Mouse (Mus musculus) neural tube, embryonic 15.5 days (tissue): ENCODE measurements around the gene Zdhhc16. TPM values are rescaled to one million over a fixed set of nuclear protein-coding genes. Genes with fewer than 3 reads are reported as not detected.

Experiments
- polyA plus RNA-seq: library from polyadenylated mRNA; unstranded; fragments of >200 nt; fragmentation: Nextera tagmentation; extraction: Ambion mirVana; gene quantifications from 2 replicates; pipeline ENCODE4 v1.2.1, GENCODE M21; 2015

The Zdhhc16 gene
- polyA plus RNA-seq, 1 experiment from 2014 or later, result 90.6 TPM

Other genes with a start within 250 kb of the Zdhhc16 start
- 32.8 and 36.8 TPM in 2 replicates for gene Slit1, start 189.8 kb upstream of the Zdhhc16 start, polyA plus RNA-seq
- 4.8 and 8.7 TPM in 2 replicates for gene Arhgap19, start 131.4 kb upstream of the Zdhhc16 start, polyA plus RNA-seq
- gene Frat1, start 103.5 kb upstream of the Zdhhc16 start, polyA plus RNA-seq, result 20.1 and 22.7 TPM in 2 replicates
- 7.0 and 7.1 TPM in 2 replicates for gene Frat2, start 85.3 kb upstream of the Zdhhc16 start, polyA plus RNA-seq
- 17.9 and 18.5 TPM in 2 replicates for gene Rrp12, start 37.3 kb upstream of the Zdhhc16 start, polyA plus RNA-seq
- 540 and 577 TPM in 2 replicates for gene Pgam1, start 21.6 kb upstream of the Zdhhc16 start, polyA plus RNA-seq
- 59.7 and 61.4 TPM in 2 replicates for gene Exosc1, start 57 bp upstream of the Zdhhc16 start, polyA plus RNA-seq
- 31.0 and 35.8 TPM in 2 replicates for gene Mms19, start 47.7 kb downstream of the Zdhhc16 start, polyA plus RNA-seq
- 13.9 and 14.5 TPM in 2 replicates for gene Ubtd1, start 48.3 kb downstream of the Zdhhc16 start, polyA plus RNA-seq
- gene Ankrd2, start 102.5 kb downstream of the Zdhhc16 start, polyA plus RNA-seq, result 1.1 and 1.3 TPM in 2 replicates
- 1.7 and 1.8 TPM in 2 replicates for gene Hoga1, start 112.1 kb downstream of the Zdhhc16 start, polyA plus RNA-seq
- gene 4933411K16Rik, start 118.8 kb downstream of the Zdhhc16 start, polyA plus RNA-seq, result not detected in 2 replicates
- 99.6 and 116 TPM in 2 replicates for gene Morn4, start 152.9 kb downstream of the Zdhhc16 start, polyA plus RNA-seq
- 31.0 and 33.5 TPM in 2 replicates for gene Pi4k2a, start 157.0 kb downstream of the Zdhhc16 start, polyA plus RNA-seq
- gene Avpi1, start 195.6 kb downstream of the Zdhhc16 start, polyA plus RNA-seq, result 11.1 and 14.2 TPM in 2 replicates
- 3.6 and 4.0 TPM in 2 replicates for gene Marveld1, start 213.9 kb downstream of the Zdhhc16 start, polyA plus RNA-seq
- gene Zfyve27, start 230.5 kb downstream of the Zdhhc16 start, polyA plus RNA-seq, result 58.0 and 62.6 TPM in 2 replicates